Mouse (Mus musculus): Measurements from ENCODE around the gene Esrrg. TPM values are rescaled to one million over a fixed set of nuclear protein-coding genes. Genes with fewer than 3 reads are reported as not detected.

The Esrrg gene
- polyA plus RNA-seq, 1 experiment from 2014 or later = 8.1 TPM

GRCm38 (mm10) chr1:187795551-187795950, 187.0 kb downstream of the Esrrg start:
- Histone ChIP-seq H3K36me3 (no peaks in the 10 kb centered on the region), H3K9me3 (no peaks in the 10 kb centered on the region), H3K27me3 (no peaks in the 10 kb centered on the region), H3K9ac (replicated peaks) (no peak overlapping the region), H3K4me2 (replicated peaks) (no peak overlapping the region), H3K4me3 (no peak overlapping the region), H3K4me1 (peaks cover 5% of the 10 kb centered on the region; the same call in 1 of the 2 replicates), H3K27ac (replicated peaks) (no peak overlapping the region)
- no peak for ATAC-seq (ENCODE audit: low FRiP score, low read depth)
- WGBS = 82% methylated on average over 3 of the region's 3 CpGs

- H3K9ac ChIP-seq (replicated peaks) = no peak overlapping the region
- no peak overlapping the region for H3K4me3 ChIP-seq
- H3K4me1 ChIP-seq = peaks cover 13% of the 10 kb centered on the region
- no peaks in the 10 kb centered on the region for H3K9me3 ChIP-seq
- no peaks in the 10 kb centered on the region for H3K36me3 ChIP-seq
- H3K4me2 ChIP-seq (replicated peaks) = no peak overlapping the region
- ATAC-seq (ENCODE audit: low FRiP score, low read depth) = no peak
- 84% methylated on average over 7 of the region's 7 CpGs for WGBS
- no peak overlapping the region for H3K27ac ChIP-seq (replicated peaks)
- peaks cover 4% of the 10 kb centered on the region; the same call in 1 of the 2 replicates for H3K27me3 ChIP-seq
These were observed 190.7 kb downstream of the Esrrg start for GRCm38 (mm10) chr1:187799300-187799699.

GRCm38 (mm10) chr1:187800761-187801160, 192.2 kb downstream of the Esrrg start:
- Histone ChIP-seq H3K9ac (replicated peaks) (no peak overlapping the region), H3K27ac (replicated peaks) (no peak overlapping the region), H3K9me3 (no peaks in the 10 kb centered on the region), H3K27me3 (peaks cover 10% of the 10 kb centered on the region; the same call in 1 of the 2 replicates), H3K4me1 (peaks cover 10% of the 10 kb centered on the region), H3K4me3 (no peak overlapping the region), H3K4me2 (replicated peaks) (no peak overlapping the region), H3K36me3 (no peaks in the 10 kb centered on the region)
- ATAC-seq (ENCODE audit: low FRiP score, low read depth) = no peak
- 87% methylated on average over 10 of the region's 10 CpGs for WGBS

GRCm38 (mm10) chr1:187803566-187803965, 195.0 kb downstream of the Esrrg start:
- peaks cover 24% of the 10 kb centered on the region; the same call in 1 of the 2 replicates for H3K27me3 ChIP-seq
- 0 out of 2 replicates have a peak, but pooled peaks have one; percentile 21 for ATAC-seq (ENCODE audit: low FRiP score, low read depth)
- 12% methylated on average over 5 of the region's 5 CpGs for WGBS
- H3K9ac ChIP-seq (replicated peaks) = no peak overlapping the region
- H3K36me3 ChIP-seq = no peaks in the 10 kb centered on the region
- peaks cover 13% of the 10 kb centered on the region for H3K4me1 ChIP-seq
- H3K4me3 ChIP-seq = no peak overlapping the region
- H3K4me2 ChIP-seq (replicated peaks) = no peak overlapping the region; the same call in 1 of the 2 replicates
- no peaks in the 10 kb centered on the region for H3K9me3 ChIP-seq
- H3K27ac ChIP-seq (replicated peaks) = no peak overlapping the region

GRCm38 (mm10) chr1:187803997-187804396, 195.4 kb downstream of the Esrrg start:
- H3K27me3 ChIP-seq = peaks cover 25% of the 10 kb centered on the region; the same call in 1 of the 2 replicates
- 6% methylated on average over 5 of the region's 5 CpGs for WGBS
- H3K27ac ChIP-seq (replicated peaks) = no peak overlapping the region
- no peak overlapping the region for H3K4me3 ChIP-seq
- no peaks in the 10 kb centered on the region for H3K9me3 ChIP-seq
- no peak overlapping the region; the same call in 1 of the 2 replicates for H3K4me2 ChIP-seq (replicated peaks)
- H3K4me1 ChIP-seq = peaks cover 15% of the 10 kb centered on the region
- H3K36me3 ChIP-seq = no peaks in the 10 kb centered on the region
- H3K9ac ChIP-seq (replicated peaks) = no peak overlapping the region
- 0 out of 2 replicates have a peak, but pooled peaks have one; percentile 13 for ATAC-seq (ENCODE audit: low FRiP score, low read depth)

- no peak overlapping the region for H3K4me2 ChIP-seq (replicated peaks)
- H3K27me3 ChIP-seq = peaks cover 29% of the 10 kb centered on the region; the same call in 1 of the 2 replicates
- H3K27ac ChIP-seq (replicated peaks) = no peak overlapping the region
- no peak for ATAC-seq (ENCODE audit: low FRiP score, low read depth)
- no peak overlapping the region for H3K9ac ChIP-seq (replicated peaks)
- H3K9me3 ChIP-seq = no peaks in the 10 kb centered on the region
- H3K4me1 ChIP-seq = peaks cover 15% of the 10 kb centered on the region
- no peak overlapping the region for H3K4me3 ChIP-seq
- H3K36me3 ChIP-seq = no peaks in the 10 kb centered on the region
- 70% methylated on average over 6 of the region's 6 CpGs for WGBS
These were observed 196.4 kb downstream of the Esrrg start for GRCm38 (mm10) chr1:187805001-187805400.

GRCm38 (mm10) chr1:187807477-187808390, 199.1 kb downstream of the Esrrg start:
- Histone ChIP-seq H3K4me2 (replicated peaks) (no peak overlapping the region), H3K4me1 (peaks cover 15% of the 10 kb centered on the region), H3K27ac (replicated peaks) (no peak overlapping the region), H3K4me3 (no peak overlapping the region), H3K27me3 (peaks cover 29% of the 10 kb centered on the region; the same call in 1 of the 2 replicates), H3K36me3 (no peaks in the 10 kb centered on the region), H3K9ac (replicated peaks) (no peak overlapping the region), H3K9me3 (no peaks in the 10 kb centered on the region)
- no peak for ATAC-seq (ENCODE audit: low FRiP score, low read depth)
- WGBS = 36% methylated on average over 12 of the region's 12 CpGs

- peaks cover 14% of the 10 kb centered on the region for H3K4me1 ChIP-seq
- peaks cover 25% of the 10 kb centered on the region; the same call in 1 of the 2 replicates for H3K27me3 ChIP-seq
- H3K9ac ChIP-seq (replicated peaks) = no peak overlapping the region
- H3K4me3 ChIP-seq = no peak overlapping the region
- H3K4me2 ChIP-seq (replicated peaks) = no peak overlapping the region
- no peaks in the 10 kb centered on the region for H3K36me3 ChIP-seq
- no peak overlapping the region for H3K27ac ChIP-seq (replicated peaks)
- H3K9me3 ChIP-seq = no peaks in the 10 kb centered on the region
- WGBS = 67% methylated on average over 5 of the region's 5 CpGs
- ATAC-seq (ENCODE audit: low FRiP score, low read depth) = 0 out of 2 replicates have a peak, but pooled peaks have one; percentile 50
These were observed 199.9 kb downstream of the Esrrg start for GRCm38 (mm10) chr1:187808391-187808922.

- ATAC-seq (ENCODE audit: low FRiP score, low read depth) = no peak
- H3K4me2 ChIP-seq (replicated peaks) = no peak overlapping the region
- no peaks in the 10 kb centered on the region for H3K9me3 ChIP-seq
- no peak overlapping the region for H3K27ac ChIP-seq (replicated peaks)
- peaks cover 6% of the 10 kb centered on the region; the same call in 1 of the 2 replicates for H3K4me1 ChIP-seq
- H3K36me3 ChIP-seq = no peaks in the 10 kb centered on the region
- 84% methylated on average over 3 of the region's 3 CpGs for WGBS
- H3K27me3 ChIP-seq = peaks cover 25% of the 10 kb centered on the region; the same call in 1 of the 2 replicates
- H3K4me3 ChIP-seq = no peak overlapping the region
- no peak overlapping the region for H3K9ac ChIP-seq (replicated peaks)
These were observed 201.0 kb downstream of the Esrrg start for GRCm38 (mm10) chr1:187809546-187809945.

- Histone ChIP-seq H3K27me3 (no peaks in the 10 kb centered on the region), H3K4me3 (no peak overlapping the region), H3K4me1 (no peaks in the 10 kb centered on the region; the same call in 1 of the 2 replicates), H3K9me3 (no peaks in the 10 kb centered on the region), H3K27ac (replicated peaks) (no peak overlapping the region), H3K9ac (replicated peaks) (no peak overlapping the region), H3K4me2 (replicated peaks) (no peak overlapping the region), H3K36me3 (no peaks in the 10 kb centered on the region)
- ATAC-seq (ENCODE audit: low FRiP score, low read depth) = no peak
- WGBS = 91% methylated on average over 5 of the region's 5 CpGs
These were observed 210.8 kb downstream of the Esrrg start for GRCm38 (mm10) chr1:187819406-187819805.

- H3K4me1 ChIP-seq = no peaks in the 10 kb centered on the region; the same call in 1 of the 2 replicates
- H3K9ac ChIP-seq (replicated peaks) = no peak overlapping the region
- H3K4me2 ChIP-seq (replicated peaks) = no peak overlapping the region
- no peaks in the 10 kb centered on the region for H3K36me3 ChIP-seq
- H3K27me3 ChIP-seq = no peaks in the 10 kb centered on the region
- no peak overlapping the region for H3K4me3 ChIP-seq
- 76% methylated on average over 13 of the region's 13 CpGs for WGBS
- H3K9me3 ChIP-seq = no peaks in the 10 kb centered on the region
- no peak for ATAC-seq (ENCODE audit: low FRiP score, low read depth)
- no peak overlapping the region for H3K27ac ChIP-seq (replicated peaks)
These were observed 212.8 kb downstream of the Esrrg start for GRCm38 (mm10) chr1:187821368-187821811.

GRCm38 (mm10) chr1:187823351-187823750, 214.8 kb downstream of the Esrrg start:
- Histone ChIP-seq H3K36me3 (no peaks in the 10 kb centered on the region), H3K4me1 (peaks cover 7% of the 10 kb centered on the region), H3K4me2 (replicated peaks) (no peak overlapping the region), H3K9ac (replicated peaks) (no peak overlapping the region), H3K9me3 (no peaks in the 10 kb centered on the region), H3K4me3 (no peak overlapping the region), H3K27ac (replicated peaks) (no peak overlapping the region), H3K27me3 (no peaks in the 10 kb centered on the region)
- WGBS = 84% methylated on average over 5 of the region's 5 CpGs
- ATAC-seq (ENCODE audit: low FRiP score, low read depth) = no peak

Measured in midbrain, embryonic 12.5 days (tissue).